Mouse (Mus musculus): ENCODE data around the gene Rpa3. TPM values are rescaled to one million over a fixed set of nuclear protein-coding genes. Genes with fewer than 3 reads are reported as not detected.

Gene Rpa3
- 27.1 TPM for polyA plus RNA-seq (2014; fragmentation: Illumina TruSeq; extraction: RNeasy Lipid Tissue Mini Kit (QIAGEN cat#74804); ENCODE audit: low read depth, low replicate concordance)

GRCm38 (mm10) chr6:8259004-8259666 is at the start of gene Rpa3, which contains the start of the genes Umad1 and Gm45062:
Rpa3 (minus strand) TSS chr6:8259173.
Umad1 (plus strand) TSS chr6:8259288.
Gm45062 (plus strand) TSS chr6:8259450.

DNA sequence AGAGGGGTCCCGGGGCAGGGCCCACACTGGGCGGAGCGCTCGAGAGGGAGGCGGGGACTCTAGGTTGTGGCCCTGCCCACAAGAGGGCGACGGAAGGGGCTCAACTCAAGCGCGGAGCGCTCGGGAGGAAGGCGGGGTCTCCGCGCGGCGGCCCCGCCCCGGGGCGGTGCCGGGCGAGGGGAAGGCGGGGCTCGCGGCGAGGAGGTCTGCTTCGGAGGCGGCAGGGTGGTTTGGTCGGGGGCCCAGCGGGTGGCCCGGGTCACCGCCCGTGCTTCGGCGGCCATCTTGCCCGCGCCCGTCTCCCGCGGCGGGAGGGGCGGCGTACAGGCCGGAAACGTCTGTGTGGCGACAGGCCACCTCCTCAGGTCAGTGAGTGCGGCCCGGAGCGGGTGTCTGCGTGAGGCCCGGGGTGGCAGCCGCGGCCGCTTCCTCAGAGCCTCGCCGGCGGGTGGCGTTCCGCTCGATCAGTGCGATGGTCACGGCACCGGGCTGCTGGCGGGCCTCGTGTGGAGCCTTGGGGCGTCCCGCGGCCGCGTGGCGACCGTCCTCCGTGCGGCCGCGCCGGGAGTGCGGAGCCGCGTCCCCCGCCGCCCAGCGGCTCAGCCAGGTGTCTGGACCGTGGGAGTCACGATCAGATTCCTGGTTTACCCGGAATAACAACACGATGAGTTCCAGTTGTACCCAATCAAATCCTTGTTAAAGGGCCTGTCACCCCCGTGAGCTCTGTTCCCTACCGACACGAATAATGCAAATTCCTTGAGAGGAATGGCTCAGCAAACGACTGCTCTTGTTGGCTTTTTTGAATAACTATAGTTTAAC is 49.7 kb downstream of the Rpa3 start, which contains the start of gene Mios:
Mios (plus strand) TSS at position 176 of the 819 bp plus-strand sequence.

Other genes starting within 250 kb of the Rpa3 start
- 3.3 TPM for gene Col28a1, start 66.6 kb downstream of the Rpa3 start, polyA plus RNA-seq (2014; fragmentation: Illumina TruSeq; extraction: RNeasy Lipid Tissue Mini Kit (QIAGEN cat#74804); ENCODE audit: low read depth, low replicate concordance)
- 12.3 TPM for gene Mios, start 50.0 kb downstream of the Rpa3 start, polyA plus RNA-seq (2014; fragmentation: Illumina TruSeq; extraction: RNeasy Lipid Tissue Mini Kit (QIAGEN cat#74804); ENCODE audit: low read depth, low replicate concordance)
- gene Umad1, start 115 bp upstream of the Rpa3 start, polyA plus RNA-seq (2014; fragmentation: Illumina TruSeq; extraction: RNeasy Lipid Tissue Mini Kit (QIAGEN cat#74804); ENCODE audit: low read depth, low replicate concordance), result 20.2 TPM
- 7.0 TPM for gene Gm45062, start 277 bp upstream of the Rpa3 start, polyA plus RNA-seq (2014; fragmentation: Illumina TruSeq; extraction: RNeasy Lipid Tissue Mini Kit (QIAGEN cat#74804); ENCODE audit: low read depth, low replicate concordance)

Measured in adipose tissue, adult 10 weeks (tissue).